Mouse (Mus musculus) inflammation-experienced regulatory T-cells (primary cell): ENCODE measurements around the gene Epha10. TPM values are rescaled to one million over a fixed set of nuclear protein-coding genes. Genes with fewer than 3 reads are reported as not detected.

Experiments
- polyA plus RNA-seq, 2 experiments: library from polyadenylated mRNA; unstranded; fragments of 100-300 nt; shearing (Covaris generic); gene quantifications; one replicate each; pipeline ENCODE4 v1.2.1; 2017

Gene Epha10
- 1 to 10 TPM in 1 of 2 experiments, under 1 TPM in 1; 0.37 to 1.1 TPM for polyA plus RNA-seq

DNA sequence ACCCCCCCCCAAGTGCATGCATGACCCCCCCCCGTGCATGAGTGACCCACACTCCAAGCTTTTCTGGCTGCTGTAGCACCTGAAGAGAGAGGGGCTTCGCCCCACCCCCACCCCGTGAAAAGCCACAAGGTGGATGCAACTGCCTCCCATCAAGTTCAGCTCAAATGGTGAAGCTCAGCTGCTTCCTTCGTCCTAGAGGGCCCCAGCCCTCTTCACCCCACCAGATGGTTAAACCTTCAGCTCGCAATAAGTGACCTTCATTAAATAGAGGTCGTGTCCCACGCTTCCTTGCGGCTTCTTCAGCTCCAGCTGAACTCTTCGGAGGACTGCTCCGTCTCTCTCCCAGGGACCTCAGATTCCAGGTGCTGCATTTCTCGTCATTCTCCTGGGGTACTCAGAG is at the start of gene Epha10:
Epha10 (plus strand) TSS at position 301 of the 400 bp plus-strand sequence.

DNA sequence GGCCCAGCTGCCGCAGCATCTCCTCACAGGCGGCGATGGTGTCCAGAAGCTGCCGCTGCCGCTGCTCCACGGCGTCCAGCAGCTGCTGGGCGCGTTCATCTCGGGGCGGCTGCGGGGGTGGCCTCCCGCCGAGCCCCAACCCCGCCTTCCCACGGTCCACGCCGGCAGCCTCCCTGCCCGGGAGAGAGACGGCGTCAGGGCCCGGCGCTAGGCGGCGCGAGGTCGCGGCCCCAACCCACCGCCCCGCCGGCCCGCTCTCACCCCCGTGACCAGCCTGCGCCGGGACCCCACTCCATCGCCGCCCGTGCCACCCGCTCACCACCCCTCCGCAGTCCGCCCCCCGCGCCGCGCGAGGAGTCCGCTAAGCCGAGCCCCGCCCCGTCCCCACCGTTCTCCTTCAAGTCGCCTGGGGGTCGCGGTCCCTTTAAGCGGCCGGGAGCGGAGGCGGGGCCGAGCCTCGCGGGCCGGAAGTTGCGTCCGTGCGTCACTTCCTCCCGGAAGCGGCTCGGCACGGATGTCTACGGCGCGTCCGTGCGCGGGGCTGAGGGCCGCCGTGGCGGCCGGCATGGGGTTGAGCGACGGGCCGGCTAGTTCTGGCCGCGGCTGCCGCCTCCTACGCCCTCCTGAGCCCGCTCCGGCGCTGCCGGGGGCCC is 30.3 kb upstream of the Epha10 start, which contains the start of gene Yrdc:
Yrdc (plus strand) TSS at position 419 of the 653 bp plus-strand sequence.

GRCm38 (mm10) chr4:124850933-124851658 is 29.6 kb upstream of the Epha10 start, which contains the start of gene 1110065P20Rik:
TSS of gene 1110065P20Rik (minus strand) at chr4:124851196.

DNA sequence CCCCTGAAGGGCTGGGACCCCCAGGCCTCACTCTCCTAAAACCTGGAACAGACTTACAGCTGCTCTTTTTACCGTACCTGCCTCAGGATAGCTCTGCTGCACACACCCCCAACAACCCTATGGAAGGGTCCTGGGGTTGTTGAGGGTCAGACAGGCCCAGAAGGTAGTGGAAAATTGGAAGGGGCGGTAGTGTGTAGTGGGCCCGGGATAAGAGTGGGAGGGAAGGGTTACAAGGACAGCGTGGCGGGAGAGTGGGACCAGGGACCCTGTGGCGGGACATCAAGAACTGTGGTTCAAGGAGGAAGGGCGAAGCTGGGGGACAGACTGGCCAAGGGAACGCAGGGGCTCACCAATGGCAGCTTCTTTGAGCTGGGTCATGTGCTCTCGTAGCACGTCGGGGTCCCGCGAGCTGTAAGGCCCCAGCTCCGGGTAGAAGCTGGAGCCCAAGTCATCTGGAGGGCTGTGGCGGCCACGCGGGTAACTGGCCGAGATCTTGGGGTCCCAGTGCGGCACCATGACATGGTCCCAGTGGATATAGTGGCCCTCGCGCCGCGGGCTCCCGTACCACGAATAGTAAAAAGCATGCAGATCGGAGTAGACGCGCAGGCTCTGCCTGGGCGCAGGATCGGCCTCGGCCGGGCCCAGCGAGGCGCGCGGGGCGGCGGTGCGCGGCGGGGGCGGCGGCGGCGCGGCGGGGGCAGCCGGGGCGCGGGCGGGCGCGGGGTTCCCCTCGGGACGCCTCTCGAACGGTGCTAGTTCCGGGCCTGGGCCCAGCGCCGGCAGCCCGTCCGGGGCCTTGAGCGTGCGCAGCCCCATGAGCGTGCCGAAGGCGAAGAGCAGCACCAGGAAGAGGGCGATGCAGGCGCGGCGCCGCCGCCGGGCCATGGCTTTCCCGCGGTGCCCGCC is 19.2 kb upstream of the Epha10 start, which contains the start of gene Maneal:
Maneal (minus strand) TSS at position 889 of the 906 bp plus-strand sequence.

GRCm38 (mm10) chr4:124936613-124937471 is 56.1 kb downstream of the Epha10 start, which contains the start of gene 9930104L06Rik:
TSS of gene 9930104L06Rik (plus strand) at chr4:124937048.

GRCm38 (mm10) chr4:124939211-124939610 is 58.5 kb downstream of the Epha10 start, which contains the start of gene Cdca8:
TSS of gene Cdca8 (minus strand) at chr4:124939311.

Other genes starting within 250 kb of the Epha10 start
- under 1 TPM; 0.14 to 0.59 TPM for gene Pou3f1, start 224.1 kb upstream of the Epha10 start, polyA plus RNA-seq
- gene Utp11, start 187.3 kb upstream of the Epha10 start, polyA plus RNA-seq, result 10 to 100 TPM; 64.3 to 72.2 TPM
- 1 to 10 TPM; 1.2 TPM for gene Fhl3, start 180.2 kb upstream of the Epha10 start, polyA plus RNA-seq
- 100 to 1,000 TPM; 121 to 134 TPM for gene Sf3a3, start 166.1 kb upstream of the Epha10 start, polyA plus RNA-seq
- gene Inpp5b, start 139.0 kb upstream of the Epha10 start, polyA plus RNA-seq, result 100 to 1,000 TPM; 135 to 166 TPM
- 10 to 100 TPM; 17.9 to 18.0 TPM for gene Mtf1, start 78.8 kb upstream of the Epha10 start, polyA plus RNA-seq
- gene Yrdc, start 30.2 kb upstream of the Epha10 start, polyA plus RNA-seq, result 100 to 1,000 TPM in 1 of 2 experiments, 10 to 100 TPM in 1; 77.7 to 103 TPM
- gene 1110065P20Rik, start 29.7 kb upstream of the Epha10 start, polyA plus RNA-seq, result 10 to 100 TPM; 20.0 to 21.1 TPM
- gene Maneal, start 18.7 kb upstream of the Epha10 start, polyA plus RNA-seq, result 1 to 10 TPM; 3.8 to 4.4 TPM
- 10 to 100 TPM; 12.9 to 13.8 TPM for gene 9930104L06Rik, start 56.1 kb downstream of the Epha10 start, polyA plus RNA-seq
- gene Cdca8, start 58.4 kb downstream of the Epha10 start, polyA plus RNA-seq, result 10 to 100 TPM in 1 of 2 experiments, 1 to 10 TPM in 1; 7.8 to 10.1 TPM
- gene Rspo1, start 105.5 kb downstream of the Epha10 start, polyA plus RNA-seq, result not detected
- 10 to 100 TPM; 74.4 to 85.0 TPM for gene Gnl2, start 135.7 kb downstream of the Epha10 start, polyA plus RNA-seq
- under 1 TPM in 1 of 2 experiments, not detected in 1; 0.31 TPM for gene Dnali1, start 184.8 kb downstream of the Epha10 start, polyA plus RNA-seq
- gene Snip1, start 185.8 kb downstream of the Epha10 start, polyA plus RNA-seq, result 10 to 100 TPM; 38.5 to 40.9 TPM
- 10 to 100 TPM; 54.4 to 63.7 TPM for gene Meaf6, start 204.2 kb downstream of the Epha10 start, polyA plus RNA-seq
- 10 to 100 TPM; 20.4 to 21.9 TPM for gene Zc3h12a, start 246.9 kb downstream of the Epha10 start, polyA plus RNA-seq